Mouse (Mus musculus): ENCODE data around the gene Dnajc5.

Dnajc5 gene

DNA sequence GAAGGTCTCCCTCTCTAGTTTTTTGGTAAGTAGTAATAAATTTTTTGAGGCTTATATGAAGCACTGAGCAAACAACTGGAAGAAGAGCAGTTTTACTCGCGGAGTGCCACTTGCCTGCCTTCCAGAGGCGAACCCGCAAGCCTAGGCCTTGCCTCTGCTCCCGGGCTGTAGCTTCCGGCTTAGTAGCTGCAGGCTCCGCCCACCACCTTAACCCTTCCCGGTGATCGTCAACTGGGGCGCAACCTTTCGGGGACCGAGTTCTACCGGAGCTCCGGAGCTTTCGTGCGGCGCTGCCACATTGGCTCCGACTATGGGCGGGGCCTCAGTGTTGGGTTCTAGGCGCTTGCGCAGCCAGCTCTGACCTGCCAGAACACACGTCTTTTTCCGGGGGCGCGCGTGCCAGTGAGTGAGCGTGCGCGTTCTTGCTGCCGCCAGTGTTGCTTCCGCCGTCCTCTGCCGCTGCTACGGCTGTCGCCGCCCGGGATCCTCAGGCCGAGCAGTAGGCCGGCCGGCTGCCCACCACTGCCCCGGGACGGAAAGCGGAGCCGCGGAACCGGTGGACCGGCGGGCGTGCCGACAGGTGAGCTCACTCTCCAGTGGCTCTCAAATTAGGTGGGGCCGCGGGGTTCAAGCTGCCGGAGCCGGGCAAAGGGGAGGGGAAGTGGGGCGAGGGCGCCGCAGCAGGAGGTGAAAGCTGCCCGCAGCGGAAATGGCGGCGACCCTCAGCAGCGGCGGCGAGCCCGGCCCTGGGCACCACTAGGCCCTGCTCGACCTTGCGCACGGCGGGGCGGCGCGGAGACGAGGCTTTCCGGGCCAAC, at the start of gene Dnajc5:
Gene Dnajc5 (plus strand): TSS at position 368 of the 818 bp plus-strand sequence.
- Histone ChIP-seq H3K9me3 (ENCODE audit: low read length) (no peaks in the 10 kb centered on the region), H3K27me3 (ENCODE audit: insufficient read depth, low read length) (no peaks in the 10 kb centered on the region), H3K4me3 (replicated peaks; ENCODE audit: low read length) (peak within 1 kb of the TSS; percentile 95), H3K4me1 (replicated peaks; ENCODE audit: low read depth, low read length) (peaks cover 41% of the 10 kb centered on the region), H3K36me3 (ENCODE audit: insufficient read depth, low read length) (peaks cover 54% of the 10 kb centered on the region)
- TF ChIP-seq POU5F1 (IDR thresholded peaks at IDR 0.05; ENCODE audit: borderline replicate concordance, low read length) (no peak), CTCF (conservative IDR thresholded peaks at IDR 0.05; ENCODE audit: low read length) (no peak), NANOG (IDR thresholded peaks at IDR 0.05; ENCODE audit: borderline replicate concordance, low read length) (no peak)

DNA sequence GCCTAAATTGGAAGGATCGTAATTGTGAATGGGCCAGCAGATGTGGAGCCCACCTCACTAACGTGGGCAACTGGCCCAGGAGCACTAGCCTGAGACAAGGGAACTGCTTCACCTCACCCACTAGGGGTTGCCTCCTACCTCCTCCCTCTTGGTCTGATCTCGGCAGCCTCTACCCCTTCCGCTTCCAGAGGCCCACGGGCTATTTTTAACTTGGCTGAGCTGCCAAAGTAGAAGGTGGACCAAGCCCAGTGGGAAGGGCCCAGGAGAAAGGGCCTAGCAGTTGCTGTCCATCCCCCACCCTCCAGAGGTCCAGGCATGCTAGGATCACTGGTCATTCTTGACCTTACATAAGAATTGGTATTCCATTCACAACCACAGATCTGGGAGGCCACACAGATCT, 49.0 kb upstream of the Dnajc5 start:
- peaks cover 40% of the 10 kb centered on the region for H3K27me3 ChIP-seq (ENCODE audit: insufficient read depth, low read length)
- no peaks in the 10 kb centered on the region for H3K36me3 ChIP-seq (ENCODE audit: insufficient read depth, low read length)
- H3K4me3 ChIP-seq (replicated peaks; ENCODE audit: low read length), result no peak overlapping the region
- H3K9me3 ChIP-seq (ENCODE audit: low read length), result no peaks in the 10 kb centered on the region
- TF ChIP-seq NANOG (IDR thresholded peaks at IDR 0.05; ENCODE audit: borderline replicate concordance, low read length), result no peak
- no peak for TF ChIP-seq POU5F1 (IDR thresholded peaks at IDR 0.05; ENCODE audit: borderline replicate concordance, low read length)
- TF ChIP-seq CTCF (conservative IDR thresholded peaks at IDR 0.05; ENCODE audit: low read length), result no peak
- H3K4me1 ChIP-seq (replicated peaks; ENCODE audit: low read depth, low read length), result no peaks in the 10 kb centered on the region

DNA sequence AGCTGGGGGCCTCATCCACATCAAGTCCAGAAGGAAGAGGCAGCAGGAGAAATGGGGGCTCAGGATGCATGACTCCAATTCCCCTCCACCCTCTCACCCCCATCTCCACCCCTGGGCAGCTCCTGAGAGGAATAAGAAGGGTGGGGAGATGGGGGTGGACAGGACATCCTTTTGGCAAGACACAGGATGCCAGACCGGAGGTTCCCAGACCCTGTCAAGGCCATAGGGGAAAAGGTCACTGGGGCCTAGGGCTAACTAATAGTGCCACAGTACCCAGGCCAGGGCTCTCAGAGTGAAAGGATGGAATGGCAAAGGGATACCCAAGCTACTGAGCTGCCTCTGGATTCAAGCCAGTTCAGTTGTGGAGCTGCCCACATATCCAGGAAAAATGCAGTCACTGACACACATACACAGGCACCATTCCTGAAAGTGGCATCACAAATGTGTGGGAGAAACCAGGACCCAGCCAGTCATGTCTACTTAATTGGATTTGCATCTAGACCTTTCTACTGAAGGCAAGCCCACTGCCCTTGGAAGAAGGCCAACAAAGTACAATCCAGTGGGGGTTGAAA, 47.9 kb upstream of the Dnajc5 start:
- Histone ChIP-seq H3K27me3 (ENCODE audit: insufficient read depth, low read length) (peaks cover 37% of the 10 kb centered on the region), H3K4me3 (replicated peaks; ENCODE audit: low read length) (no peak overlapping the region), H3K36me3 (ENCODE audit: insufficient read depth, low read length) (no peaks in the 10 kb centered on the region), H3K9me3 (ENCODE audit: low read length) (no peaks in the 10 kb centered on the region), H3K4me1 (replicated peaks; ENCODE audit: low read depth, low read length) (no peaks in the 10 kb centered on the region)
- TF ChIP-seq POU5F1 (IDR thresholded peaks at IDR 0.05; ENCODE audit: borderline replicate concordance, low read length), result no peak
- TF ChIP-seq NANOG (IDR thresholded peaks at IDR 0.05; ENCODE audit: borderline replicate concordance, low read length), result no peak
- no peak for TF ChIP-seq CTCF (conservative IDR thresholded peaks at IDR 0.05; ENCODE audit: low read length)

DNA sequence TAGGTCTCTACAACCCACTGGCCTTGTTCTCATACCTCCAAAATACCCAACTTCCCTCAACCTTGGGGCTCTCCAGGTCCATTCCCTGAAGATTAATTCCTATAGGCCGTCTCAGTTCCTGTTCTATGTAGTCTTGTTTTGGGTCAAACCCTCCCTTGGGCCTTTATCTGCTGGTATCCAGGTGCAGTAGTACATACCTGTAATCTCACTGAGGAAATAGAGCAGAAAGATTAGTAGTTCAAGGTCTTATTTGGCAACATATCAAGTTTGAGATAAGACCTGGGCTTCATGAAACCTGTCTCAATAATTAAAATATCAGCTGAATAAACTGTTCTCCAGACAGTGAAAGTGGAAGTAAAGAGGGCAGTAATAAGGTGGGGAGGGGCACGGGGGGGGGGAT, 37.2 kb upstream of the Dnajc5 start:
- no peaks in the 10 kb centered on the region for H3K27me3 ChIP-seq (ENCODE audit: insufficient read depth, low read length)
- H3K4me1 ChIP-seq (replicated peaks; ENCODE audit: low read depth, low read length), result peaks cover 32% of the 10 kb centered on the region
- H3K4me3 ChIP-seq (replicated peaks; ENCODE audit: low read length), result no peak overlapping the region
- TF ChIP-seq CTCF (conservative IDR thresholded peaks at IDR 0.05; ENCODE audit: low read length) (no peak), POU5F1 (IDR thresholded peaks at IDR 0.05; ENCODE audit: borderline replicate concordance, low read length) (no peak), NANOG (IDR thresholded peaks at IDR 0.05; ENCODE audit: borderline replicate concordance, low read length) (no peak)
- no peaks in the 10 kb centered on the region for H3K36me3 ChIP-seq (ENCODE audit: insufficient read depth, low read length)
- H3K9me3 ChIP-seq (ENCODE audit: low read length), result no peaks in the 10 kb centered on the region

DNA sequence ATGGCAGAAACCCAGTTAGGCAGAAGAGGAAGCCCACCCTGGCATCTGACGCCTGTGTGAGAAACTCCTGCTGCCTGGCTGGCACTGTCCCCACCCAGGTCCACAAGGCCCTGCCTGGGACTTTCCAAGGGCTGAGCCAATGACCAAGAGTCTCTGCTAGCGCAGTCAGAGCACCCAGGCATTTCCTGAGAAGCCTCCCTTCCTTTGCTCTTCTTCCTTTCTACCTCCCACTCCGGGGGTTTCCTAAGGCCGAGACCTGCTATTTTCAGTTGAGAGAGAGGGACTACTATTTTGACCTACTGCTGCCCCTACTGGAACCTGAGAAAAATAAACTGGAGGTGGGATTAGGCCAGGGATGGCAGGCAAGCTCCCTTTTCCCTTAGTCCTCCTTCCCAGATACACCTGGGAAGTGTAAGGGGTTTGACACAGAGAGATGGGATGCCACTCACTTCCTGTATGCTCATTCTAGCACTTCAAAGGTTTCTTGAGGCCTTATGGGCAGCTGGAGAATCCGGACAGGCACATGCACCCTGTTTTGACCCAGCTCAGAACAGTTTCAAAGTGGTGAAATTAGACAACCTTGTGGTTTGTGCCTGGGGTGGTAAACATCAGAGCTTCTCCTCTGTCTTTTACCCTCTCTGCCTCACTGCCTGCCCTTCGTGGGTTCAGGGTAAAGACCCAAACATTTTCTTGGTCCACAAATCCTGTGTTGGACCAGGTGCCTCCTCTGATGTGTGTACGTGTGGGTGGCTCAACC, 36.5 kb upstream of the Dnajc5 start:
- peaks cover 38% of the 10 kb centered on the region for H3K4me1 ChIP-seq (replicated peaks; ENCODE audit: low read depth, low read length)
- no peaks in the 10 kb centered on the region for H3K36me3 ChIP-seq (ENCODE audit: insufficient read depth, low read length)
- no peaks in the 10 kb centered on the region for H3K9me3 ChIP-seq (ENCODE audit: low read length)
- H3K27me3 ChIP-seq (ENCODE audit: insufficient read depth, low read length), result no peaks in the 10 kb centered on the region
- no peak overlapping the region for H3K4me3 ChIP-seq (replicated peaks; ENCODE audit: low read length)
- TF ChIP-seq POU5F1 (IDR thresholded peaks at IDR 0.05; ENCODE audit: borderline replicate concordance, low read length), result no peak
- TF ChIP-seq CTCF (conservative IDR thresholded peaks at IDR 0.05; ENCODE audit: low read length), result peak; percentile 19; the same call in 1 of the 2 replicates

DNA sequence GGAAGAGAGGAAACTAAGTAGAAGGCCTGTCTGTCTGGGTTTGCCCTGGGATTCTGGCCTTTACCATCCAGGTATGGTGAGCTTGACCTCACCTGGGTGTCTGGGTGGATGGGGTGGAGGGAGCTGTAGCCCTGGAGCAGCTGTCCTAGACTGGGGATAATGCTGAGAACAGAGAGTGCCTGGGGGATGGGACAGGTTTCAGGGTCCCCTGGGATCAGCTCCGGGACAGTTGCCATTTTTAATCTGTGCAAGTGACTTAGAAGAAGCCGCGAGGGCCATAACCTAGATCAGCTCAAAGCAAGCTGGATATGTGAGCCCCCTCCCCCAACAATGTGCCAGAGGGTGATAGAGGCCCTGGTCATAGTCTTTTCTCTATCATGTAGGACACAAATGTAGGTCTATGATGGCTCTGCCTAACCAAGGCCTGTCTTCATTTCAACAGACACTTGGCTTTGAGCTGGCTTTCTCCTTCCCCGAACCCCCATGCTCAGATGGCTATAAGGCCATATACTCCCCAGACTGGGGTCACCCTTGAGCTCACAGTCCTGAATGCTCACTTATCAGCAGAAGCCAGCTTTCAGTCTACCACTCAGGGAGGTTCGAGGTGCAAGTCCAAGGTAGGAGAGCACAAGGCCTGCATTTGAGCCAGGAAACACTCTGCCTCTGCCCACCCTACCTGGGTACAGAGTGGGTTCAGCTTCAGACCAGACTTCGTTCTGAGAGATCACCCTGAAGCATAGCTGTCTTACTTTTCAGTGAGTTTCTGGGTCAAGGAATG, 35.6 kb upstream of the Dnajc5 start:
- no peaks in the 10 kb centered on the region for H3K27me3 ChIP-seq (ENCODE audit: insufficient read depth, low read length)
- TF ChIP-seq CTCF (conservative IDR thresholded peaks at IDR 0.05; ENCODE audit: low read length) (no peak), POU5F1 (IDR thresholded peaks at IDR 0.05; ENCODE audit: borderline replicate concordance, low read length) (no peak), NANOG (IDR thresholded peaks at IDR 0.05; ENCODE audit: borderline replicate concordance, low read length) (no peak)
- peaks cover 39% of the 10 kb centered on the region for H3K4me1 ChIP-seq (replicated peaks; ENCODE audit: low read depth, low read length)
- no peaks in the 10 kb centered on the region for H3K9me3 ChIP-seq (ENCODE audit: low read length)
- H3K36me3 ChIP-seq (ENCODE audit: insufficient read depth, low read length), result no peaks in the 10 kb centered on the region
- H3K4me3 ChIP-seq (replicated peaks; ENCODE audit: low read length), result no peak overlapping the region

DNA sequence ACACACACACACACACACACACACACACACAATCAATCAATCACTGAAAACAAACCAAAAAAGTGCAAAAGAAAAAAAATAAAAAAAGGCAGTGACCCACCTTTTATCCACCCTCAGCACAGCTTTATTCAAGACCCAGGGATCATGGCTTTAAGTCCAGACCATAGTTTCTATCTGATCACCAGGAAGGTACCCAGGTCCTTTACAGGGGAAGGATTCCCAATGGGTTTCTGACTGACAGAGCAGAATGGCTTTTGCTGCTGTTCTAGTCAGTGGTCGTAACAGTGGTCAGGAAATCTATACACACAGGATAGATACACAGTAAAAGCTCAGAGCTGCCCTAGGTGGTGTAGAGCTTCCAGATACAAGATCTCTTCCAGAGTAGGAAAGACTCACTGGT, 34.5 kb upstream of the Dnajc5 start:
- H3K4me3 ChIP-seq (replicated peaks; ENCODE audit: low read length), result no peak overlapping the region
- no peaks in the 10 kb centered on the region for H3K9me3 ChIP-seq (ENCODE audit: low read length)
- H3K4me1 ChIP-seq (replicated peaks; ENCODE audit: low read depth, low read length), result peaks cover 39% of the 10 kb centered on the region
- no peaks in the 10 kb centered on the region for H3K36me3 ChIP-seq (ENCODE audit: insufficient read depth, low read length)
- H3K27me3 ChIP-seq (ENCODE audit: insufficient read depth, low read length), result no peaks in the 10 kb centered on the region
- TF ChIP-seq NANOG (IDR thresholded peaks at IDR 0.05; ENCODE audit: borderline replicate concordance, low read length) (no peak), POU5F1 (IDR thresholded peaks at IDR 0.05; ENCODE audit: borderline replicate concordance, low read length) (no peak), CTCF (conservative IDR thresholded peaks at IDR 0.05; ENCODE audit: low read length) (no peak)
